Mouse (Mus musculus) heart, postnatal 0 days (tissue): ENCODE data around the gene Tshz2. TPM values are rescaled to one million over a fixed set of nuclear protein-coding genes. Genes with fewer than 3 reads are reported as not detected.

Experiments
- ATAC-seq: fragments of 200-750 bp; cut with Nextera tagmentation; 2 replicates; pipeline ENCODE4 v1.8.0; 2017; ENCODE audit warnings: low read depth, moderate number of reproducible peaks, moderate library complexity; ENCODE audit not compliant: insufficient read depth
- DNase-seq: peaks from one replicate; pipeline ENCODE4 v3.0.0-alpha.2; 2016; ENCODE audit warnings: low spot score
- H3K27ac ChIP-seq: fragments of 300-500 bp; sonication (generic); 2 replicates; pipeline ENCODE4 v1.5.1; 2014; ENCODE audit warnings: low read depth, mild to moderate bottlenecking
- H3K27me3 ChIP-seq: fragments of 300-500 bp; sonication (generic); 2 replicates; pipeline ENCODE4 v1.6.1; 2014; ENCODE audit warnings: low read length, mixed read lengths; ENCODE audit not compliant: control insufficient read depth, insufficient read depth
- H3K36me3 ChIP-seq: fragments of 300-500 bp; sonication (generic); replicated peaks from 2 replicates; pipeline ENCODE4 v1.6.1; 2014; ENCODE audit warnings: low read length, mixed read lengths; ENCODE audit not compliant: control insufficient read depth, insufficient read depth
- H3K4me1 ChIP-seq: fragments of 300-500 bp; sonication (generic); 2 replicates; pipeline ENCODE4 v1.6.1; 2014; ENCODE audit warnings: antibody characterized with exemption; ENCODE audit not compliant: control insufficient read depth, insufficient read depth
- H3K4me2 ChIP-seq: fragments of 300-500 bp; sonication (generic); 2 replicates; pipeline ENCODE4 v1.6.1; 2014; ENCODE audit warnings: low read depth, mild to moderate bottlenecking, low read length, moderate library complexity
- H3K4me3 ChIP-seq: fragments of 300-500 bp; sonication (generic); 2 replicates; pipeline ENCODE4 v1.5.1; 2014; ENCODE audit warnings: low read depth, low read length
- H3K9ac ChIP-seq: fragments of 300-500 bp; sonication (generic); replicated peaks from 2 replicates; pipeline ENCODE4 v1.6.1; 2014; ENCODE audit warnings: low read depth, low read length, mixed read lengths
- H3K9me3 ChIP-seq: fragments of 300-500 bp; sonication (generic); replicated peaks from 2 replicates; pipeline ENCODE4 v1.6.1; 2016; ENCODE audit warnings: low read length; ENCODE audit not compliant: control insufficient read depth
- CTCF ChIP-seq: IDR thresholded peaks from 2 replicates; pipeline ENCODE4 v1.5.1; 2016; ENCODE audit warnings: antibody characterized with exemption, control low read depth, low read depth
- EP300 ChIP-seq: IDR thresholded peaks from 2 replicates; pipeline ENCODE4 v1.6.1; 2016; ENCODE audit warnings: antibody characterized with exemption, low read depth
- WGBS: fragments of 180-500 bp; shearing (Covaris S2); extraction: QIAGEN DNeasy Blood & Tissue Kit; methylation state at CpG from one replicate; pipeline ENCODE4 v1.1.7; 2014; 5-methylcytosine and 5-hydroxymethylcytosine counted together
- polyA plus RNA-seq: library from polyadenylated mRNA; unstranded; fragments of >200 nt; fragmentation: Nextera tagmentation; extraction: Ambion mirVana; gene quantifications from 2 replicates; pipeline ENCODE4 v1.2.1, GENCODE M21; 2015
- total RNA-seq: library from RNA; depleted of rRNA; stranded (reverse); fragments of >200 nt; gene quantifications from 2 replicates; pipeline ENCODE4 v1.2.3, GENCODE M21; 2014; ENCODE audit warnings: low replicate concordance

Gene Tshz2
- total and polyA plus RNA-seq, 2 experiments from 2014 or later: 2.8 to 7.8 TPM

GRCm38 (mm10) chr2:169910606-169911005 lies 277.8 kb downstream of the Tshz2 start:
- Histone ChIP-seq H3K4me1 (no peaks in the 10 kb centered on the region), H3K9me3 (no peaks in the 10 kb centered on the region), H3K4me3 (no peak overlapping the region), H3K27ac (no peak overlapping the region), H3K36me3 (no peaks in the 10 kb centered on the region), H3K27me3 (no peaks in the 10 kb centered on the region), H3K4me2 (no peak overlapping the region), H3K9ac (no peak overlapping the region)
- DNase-seq: no peak
- WGBS: 67% methylated on average over 4 of the region's 4 CpGs
- no peak for TF ChIP-seq CTCF
- TF ChIP-seq EP300: no peak
- ATAC-seq: no peak

DNA sequence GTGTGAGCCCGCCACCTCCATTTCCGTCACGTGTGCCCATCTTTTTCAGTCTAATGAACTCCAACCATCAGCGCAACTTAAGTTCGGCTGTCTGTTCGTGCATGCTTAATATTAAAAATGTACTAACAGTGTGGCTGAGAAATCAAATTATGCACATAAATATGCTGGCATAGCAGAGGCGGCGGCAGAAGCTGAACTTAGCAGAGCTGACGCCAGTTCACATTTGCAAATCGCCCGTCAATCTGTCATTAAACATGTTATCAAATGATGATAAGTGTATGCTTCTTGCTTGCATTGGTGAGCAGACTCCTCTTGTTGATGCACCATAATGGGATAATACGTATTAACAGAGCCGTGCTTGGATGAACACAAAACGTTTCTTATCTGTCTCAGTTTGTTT lies 280.0 kb downstream of the Tshz2 start:
- Histone ChIP-seq H3K4me2 (no peak overlapping the region), H3K27ac (no peak overlapping the region)
- WGBS: 82% methylated on average over 14 of the region's 14 CpGs

DNA sequence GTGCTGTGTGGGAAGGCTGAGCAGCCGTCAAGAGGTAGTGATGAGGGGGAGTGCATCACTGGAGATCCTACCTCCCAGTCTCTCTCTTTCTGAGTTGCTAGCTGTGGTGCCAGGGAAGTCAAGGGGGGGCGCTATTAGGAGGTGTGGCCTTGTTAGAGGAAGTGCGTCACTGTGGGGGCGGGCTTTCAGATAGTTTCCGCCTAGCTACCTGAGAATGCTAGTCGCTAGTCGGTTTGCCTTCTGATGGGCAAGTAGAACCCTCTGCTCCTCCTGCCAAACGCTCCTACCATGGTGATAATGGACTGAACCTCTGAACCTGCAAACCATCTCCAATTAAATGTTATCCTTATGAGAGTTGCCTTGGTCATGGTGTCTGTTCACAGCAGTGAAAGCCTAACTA lies 282.1 kb downstream of the Tshz2 start:
- Histone ChIP-seq H3K36me3 (no peaks in the 10 kb centered on the region), H3K9ac (no peak overlapping the region), H3K4me1 (no peaks in the 10 kb centered on the region), H3K27me3 (no peaks in the 10 kb centered on the region), H3K27ac (no peak overlapping the region), H3K4me2 (no peak overlapping the region), H3K9me3 (no peaks in the 10 kb centered on the region), H3K4me3 (no peak overlapping the region)
- ATAC-seq: no peak
- TF ChIP-seq CTCF: no peak
- TF ChIP-seq EP300: no peak
- DNase-seq: no peak
- WGBS: 87% methylated on average over 8 of the region's 8 CpGs

More for the DNA sequence above, 280.0 kb downstream of the Tshz2 start:
- H3K27me3 ChIP-seq: no peaks in the 10 kb centered on the region
- H3K9me3 ChIP-seq: no peaks in the 10 kb centered on the region
- DNase-seq (no peak), ATAC-seq (no peak)
- H3K9ac ChIP-seq: no peak overlapping the region
- no peaks in the 10 kb centered on the region for H3K36me3 ChIP-seq
- H3K4me1 ChIP-seq: no peaks in the 10 kb centered on the region
- TF ChIP-seq EP300 (no peak), CTCF (no peak)
- H3K4me3 ChIP-seq: no peak overlapping the region

- Histone ChIP-seq H3K27me3 (no peaks in the 10 kb centered on the region), H3K9ac (no peak overlapping the region), H3K36me3 (no peaks in the 10 kb centered on the region), H3K9me3 (no peaks in the 10 kb centered on the region), H3K4me2 (no peak overlapping the region), H3K4me1 (no peaks in the 10 kb centered on the region), H3K4me3 (no peak overlapping the region), H3K27ac (no peak overlapping the region)
- DNase-seq (no peak), ATAC-seq (no peak)
- 83% methylated on average over 13 of the region's 13 CpGs for WGBS
- TF ChIP-seq CTCF (no peak), EP300 (no peak)
Measured at GRCm38 (mm10) chr2:169915326-169915725, 282.5 kb downstream of the Tshz2 start.

DNA sequence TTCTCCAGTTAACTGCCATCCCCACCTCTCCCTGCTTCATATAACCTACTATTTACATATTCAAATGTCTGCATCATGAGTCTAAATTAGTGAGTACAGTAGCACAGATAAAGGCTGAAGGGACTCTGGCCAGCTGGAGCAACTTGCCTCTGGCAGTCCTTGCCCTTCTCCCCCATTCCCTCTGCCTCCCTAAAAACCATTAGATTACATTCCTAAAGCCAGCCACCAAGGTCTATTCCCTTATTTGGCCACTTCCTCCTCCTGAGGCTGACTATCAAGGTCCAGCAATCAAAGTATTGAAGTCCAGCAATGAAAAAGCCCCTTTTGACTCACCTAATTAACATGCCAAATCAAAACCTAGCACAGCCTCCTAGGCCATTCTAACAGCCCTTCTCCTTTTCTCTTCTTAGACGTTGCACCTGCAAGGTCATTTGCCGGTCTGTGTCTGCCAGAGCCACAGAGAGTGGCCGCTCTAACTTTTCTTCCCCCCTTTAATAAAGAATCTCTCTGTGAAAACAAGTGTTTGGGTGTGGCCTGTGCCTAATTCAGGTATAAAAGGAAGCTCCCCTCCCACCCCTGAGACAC lies 286.4 kb downstream of the Tshz2 start:
- H3K9ac ChIP-seq: no peak overlapping the region
- H3K36me3 ChIP-seq: no peaks in the 10 kb centered on the region
- no peak for TF ChIP-seq CTCF
- no peak for TF ChIP-seq EP300
- ATAC-seq (no peak), DNase-seq (no peak)
- H3K4me2 ChIP-seq: no peak overlapping the region
- no peaks in the 10 kb centered on the region for H3K27me3 ChIP-seq
- WGBS: 70% methylated on average over 3 of the region's 3 CpGs
- H3K4me3 ChIP-seq: no peak overlapping the region
- H3K9me3 ChIP-seq: no peaks in the 10 kb centered on the region
- no peaks in the 10 kb centered on the region for H3K4me1 ChIP-seq
- H3K27ac ChIP-seq: no peak overlapping the region

GRCm38 (mm10) chr2:169924177-169924810 lies 291.5 kb downstream of the Tshz2 start:
- no peaks in the 10 kb centered on the region for H3K36me3 ChIP-seq
- 73% methylated on average over 8 of the region's 8 CpGs for WGBS
- DNase-seq (no peak), ATAC-seq (no peak)
- no peak overlapping the region for H3K27ac ChIP-seq
- TF ChIP-seq EP300 (no peak), CTCF (no peak)
- no peaks in the 10 kb centered on the region for H3K27me3 ChIP-seq
- H3K9me3 ChIP-seq: no peaks in the 10 kb centered on the region
- H3K4me2 ChIP-seq: no peak overlapping the region
- no peak overlapping the region for H3K4me3 ChIP-seq
- no peaks in the 10 kb centered on the region for H3K4me1 ChIP-seq
- no peak overlapping the region for H3K9ac ChIP-seq
